Mouse (Mus musculus): ENCODE results near the gene Tmem151a.

GRCm38 (mm10) chr19:5093481-5094242 lies 8.3 kb upstream of the Tmem151a start:
- TF ChIP-seq POLR2A (IDR thresholded peaks at IDR 0.05; ENCODE audit: insufficient read depth, low read depth, low read length): no peak
- no peak for TF ChIP-seq CTCF (IDR thresholded peaks at IDR 0.05)
